Mouse (Mus musculus) activated CD4-positive, CD25-positive, alpha-beta regulatory T cell, adult 4 months (primary cell): ENCODE results near the gene Llgl2. TPM values are rescaled to one million over a fixed set of nuclear protein-coding genes. Genes with fewer than 3 reads are reported as not detected.

Source experiments
- ATAC-seq: one replicate; pipeline ENCODE4 v1.8.0; 2017
- polyA plus RNA-seq, 2 experiments: library from polyadenylated mRNA; unstranded; fragments of 100-300 nt; shearing (Covaris generic); gene quantifications; one replicate each; pipeline ENCODE4 v1.2.1; 2017

The Llgl2 gene
- polyA plus RNA-seq, 2 experiments from 2014 or later = 6.3 TPM

- ATAC-seq = no peak
These were observed 57.2 kb downstream of the Llgl2 start for GRCm38 (mm10) chr11:115881002-115881401.

GRCm38 (mm10) chr11:115883251-115883650 is 59.4 kb downstream of the Llgl2 start:
- ATAC-seq = no peak

- no peak for ATAC-seq
These were observed 60.5 kb downstream of the Llgl2 start for GRCm38 (mm10) chr11:115884361-115884760.

- no peak for ATAC-seq
These were observed 61.4 kb downstream of the Llgl2 start for GRCm38 (mm10) chr11:115885281-115885680.

- ATAC-seq = no peak
These were observed 62.6 kb downstream of the Llgl2 start for GRCm38 (mm10) chr11:115886446-115886845.

- ATAC-seq = no peak
These were observed 64.2 kb downstream of the Llgl2 start for GRCm38 (mm10) chr11:115888020-115888419.

GRCm38 (mm10) chr11:115889159-115889558 is 65.3 kb downstream of the Llgl2 start:
- ATAC-seq = no peak

- no peak for ATAC-seq
These were observed 68.4 kb downstream of the Llgl2 start for GRCm38 (mm10) chr11:115892213-115892612.

- ATAC-seq = no peak
These were observed 69.2 kb downstream of the Llgl2 start for GRCm38 (mm10) chr11:115893071-115893470.

GRCm38 (mm10) chr11:115894755-115895520 is 71.1 kb downstream of the Llgl2 start:
- ATAC-seq = no peak

GRCm38 (mm10) chr11:115898446-115898845 is 74.6 kb downstream of the Llgl2 start:
- ATAC-seq = peak; percentile 36

GRCm38 (mm10) chr11:115898886-115899285 is 75.0 kb downstream of the Llgl2 start:
- no peak for ATAC-seq

GRCm38 (mm10) chr11:115899486-115900266 is 75.8 kb downstream of the Llgl2 start, which contains the start of gene Smim5:
Gene Smim5, plus strand, starts transcription at chr11:115899966.
- no peak for ATAC-seq

- ATAC-seq = no peak
These were observed 76.9 kb downstream of the Llgl2 start for GRCm38 (mm10) chr11:115900561-115901337.

- ATAC-seq = no peak
These were observed 77.7 kb downstream of the Llgl2 start for GRCm38 (mm10) chr11:115901338-115902161.

GRCm38 (mm10) chr11:115902177-115902576 is 78.3 kb downstream of the Llgl2 start:
- ATAC-seq = no peak

- ATAC-seq = no peak
These were observed 79.0 kb downstream of the Llgl2 start for GRCm38 (mm10) chr11:115902831-115903230.

GRCm38 (mm10) chr11:115903384-115904230 is 79.8 kb downstream of the Llgl2 start:
- no peak for ATAC-seq

- ATAC-seq = no peak
These were observed 80.5 kb downstream of the Llgl2 start for GRCm38 (mm10) chr11:115904231-115904955.
